Mouse (Mus musculus) olfactory bulb, adult 2 months (tissue): ENCODE data around the gene Eif2ak1. TPM values are rescaled to one million over a fixed set of nuclear protein-coding genes. Genes with fewer than 3 reads are reported as not detected.

Experiments used
- H3K27ac ChIP-seq: fragments of 200-500 bp; 2 replicates; pipeline ENCODE4 v1.5.1; 2012; ENCODE audit warnings: low read depth, low read length; ENCODE audit not compliant: insufficient read depth
- H3K4me1 ChIP-seq: fragments of 200-500 bp; 2 replicates; pipeline ENCODE4 v1.6.1; 2012; ENCODE audit warnings: low read length; ENCODE audit not compliant: control insufficient read depth, insufficient read depth
- H3K4me3 ChIP-seq: fragments of 200-500 bp; 2 replicates; pipeline ENCODE4 v1.5.1; 2012; ENCODE audit warnings: mild to moderate bottlenecking, low read depth, low read length, moderate library complexity; ENCODE audit not compliant: insufficient read depth
- CTCF ChIP-seq: fragments of 200-500 bp; IDR thresholded peaks from 2 replicates; pipeline ENCODE4 v1.5.1; 2012; ENCODE audit warnings: low read depth, mild to moderate bottlenecking, low read length, moderate library complexity; ENCODE audit not compliant: insufficient read depth
- POLR2A ChIP-seq: fragments of 200-500 bp; IDR thresholded peaks from 2 replicates; pipeline ENCODE4 v1.6.1; 2012; ENCODE audit warnings: mild to moderate bottlenecking, low read depth, low read length, moderate library complexity; ENCODE audit not compliant: insufficient read depth
- WGBS: fragments of 180-500 bp; shearing (Covaris S2); methylation state at CpG from one replicate; pipeline ENCODE4 v1.1.7; 2018; 5-methylcytosine and 5-hydroxymethylcytosine counted together
- polyA plus RNA-seq: library from polyadenylated mRNA; stranded (reverse); fragments of >200 nt; gene quantifications from 2 replicates; pipeline ENCODE4 v1.2.4, GENCODE M21; 2012; ENCODE audit warnings: low replicate concordance; ENCODE audit not compliant: missing spikeins, insufficient read depth, insufficient read length

Eif2ak1 gene
- polyA plus RNA-seq, 1 experiment = not detected

DNA sequence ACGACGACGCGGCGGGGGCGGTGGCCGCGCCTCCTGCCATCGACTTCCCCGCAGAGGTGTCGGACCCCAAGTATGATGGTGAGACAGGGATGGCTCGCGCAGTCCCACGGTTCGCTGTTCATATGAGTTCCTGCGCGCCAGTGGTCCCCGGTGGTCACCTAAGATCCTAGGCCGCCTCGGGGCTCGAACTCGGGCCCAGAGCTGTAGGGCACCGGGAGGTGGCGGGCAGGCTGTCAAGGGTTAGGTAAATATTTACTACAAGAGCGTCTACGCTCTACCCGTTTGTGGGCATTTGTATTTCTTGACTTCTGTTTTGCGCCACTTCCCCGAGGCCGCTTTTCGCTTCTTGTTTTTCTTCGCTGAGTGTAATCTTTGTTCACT is 333 bp downstream of the Eif2ak1 start:
- peak overlapping the region; percentile 86 for H3K4me3 ChIP-seq
- H3K4me1 ChIP-seq = peaks cover 12% of the 10 kb centered on the region
- WGBS = under 1% methylated on average over 32 of the region's 32 CpGs
- TF ChIP-seq CTCF = no peak
- no peak for TF ChIP-seq POLR2A
- no peak overlapping the region for H3K27ac ChIP-seq

DNA sequence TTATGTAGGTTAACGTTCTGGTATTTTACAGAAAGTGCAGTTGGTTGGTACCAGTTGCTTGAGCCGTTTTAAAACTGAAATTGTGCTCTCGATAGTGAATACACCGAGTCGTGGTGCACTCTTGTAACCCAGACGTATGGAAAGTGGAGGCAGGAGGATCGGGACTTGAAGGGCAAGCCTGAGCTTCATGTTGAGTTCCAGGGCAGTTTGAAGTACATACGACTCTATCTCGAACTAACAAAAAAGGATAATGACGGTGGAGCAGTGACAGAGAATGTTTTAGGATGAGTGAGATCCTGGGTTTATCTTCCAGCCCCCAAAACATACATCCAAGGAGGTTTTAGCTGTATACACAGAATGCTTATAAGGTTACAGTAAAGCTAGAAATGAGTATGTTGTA is 873 bp downstream of the Eif2ak1 start:
- Histone ChIP-seq H3K4me1 (peaks cover 12% of the 10 kb centered on the region), H3K4me3 (peak overlapping the region; percentile 35), H3K27ac (no peak overlapping the region)
- no peak for TF ChIP-seq CTCF
- TF ChIP-seq POLR2A = no peak
- 7% methylated on average over 10 of the region's 10 CpGs for WGBS

DNA sequence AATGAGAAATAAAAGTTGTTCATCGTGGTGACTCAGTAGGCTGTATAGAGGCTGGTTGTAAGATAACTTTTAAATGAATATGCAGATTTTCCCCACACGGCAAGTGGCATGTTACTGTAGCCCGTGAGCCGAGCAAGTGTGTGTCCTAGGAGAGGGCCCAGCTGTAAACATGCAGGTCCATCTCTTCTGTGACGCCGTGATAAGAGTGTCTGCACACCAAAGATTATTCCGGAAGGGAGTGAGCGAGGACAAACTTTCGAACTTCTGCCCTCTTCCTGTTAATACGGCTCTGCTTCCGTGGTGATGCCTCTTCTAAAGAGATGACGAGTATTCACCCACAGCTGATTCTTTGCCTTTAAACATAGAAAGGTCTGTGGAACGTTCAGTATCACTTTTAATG is 1.4 kb downstream of the Eif2ak1 start:
- 79% methylated on average over 13 of the region's 13 CpGs for WGBS
- Histone ChIP-seq H3K4me1 (peaks cover 12% of the 10 kb centered on the region), H3K4me3 (no peak overlapping the region), H3K27ac (no peak overlapping the region)
- TF ChIP-seq CTCF (no peak), POLR2A (no peak)

DNA sequence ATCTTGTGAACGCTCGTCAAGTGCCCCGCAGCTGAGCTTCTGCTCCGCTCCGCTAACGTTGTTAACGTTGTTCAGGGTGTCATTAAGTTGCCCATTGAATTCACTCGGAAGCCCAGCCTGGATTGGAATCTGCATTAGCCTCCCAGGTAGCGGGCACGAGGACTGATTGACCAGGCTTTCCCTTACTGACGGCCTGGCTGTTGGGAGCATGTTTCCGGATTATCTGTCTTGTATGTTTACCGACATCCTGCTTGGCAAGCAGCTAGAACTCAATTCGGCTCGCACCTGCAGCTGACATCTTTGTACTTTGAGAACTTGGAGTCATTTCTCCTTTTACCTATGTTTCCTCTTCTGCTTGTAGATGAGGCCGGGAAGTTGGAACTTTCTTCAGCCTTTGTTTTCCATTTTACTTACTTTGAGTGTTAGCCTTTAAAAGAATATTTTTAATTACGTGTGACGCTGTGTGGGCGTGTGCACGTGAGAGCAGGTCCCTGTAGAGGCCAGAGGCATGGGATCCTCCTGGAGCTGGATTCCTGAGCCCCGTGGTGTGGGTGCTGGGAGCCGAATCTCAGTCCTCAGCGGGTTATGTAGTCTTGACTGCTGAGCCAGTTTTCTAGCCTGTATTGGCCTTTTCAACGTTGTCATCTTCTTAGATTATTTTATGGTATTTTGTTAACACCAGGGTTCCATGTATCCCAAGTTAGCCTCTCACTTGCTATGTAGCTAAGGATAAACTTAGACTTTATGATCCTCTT is 2.5 kb downstream of the Eif2ak1 start:
- Histone ChIP-seq H3K27ac (no peak overlapping the region), H3K4me3 (no peak overlapping the region), H3K4me1 (peaks cover 12% of the 10 kb centered on the region)
- TF ChIP-seq CTCF (no peak), POLR2A (no peak)
- 76% methylated on average over 24 of the region's 24 CpGs for WGBS

DNA sequence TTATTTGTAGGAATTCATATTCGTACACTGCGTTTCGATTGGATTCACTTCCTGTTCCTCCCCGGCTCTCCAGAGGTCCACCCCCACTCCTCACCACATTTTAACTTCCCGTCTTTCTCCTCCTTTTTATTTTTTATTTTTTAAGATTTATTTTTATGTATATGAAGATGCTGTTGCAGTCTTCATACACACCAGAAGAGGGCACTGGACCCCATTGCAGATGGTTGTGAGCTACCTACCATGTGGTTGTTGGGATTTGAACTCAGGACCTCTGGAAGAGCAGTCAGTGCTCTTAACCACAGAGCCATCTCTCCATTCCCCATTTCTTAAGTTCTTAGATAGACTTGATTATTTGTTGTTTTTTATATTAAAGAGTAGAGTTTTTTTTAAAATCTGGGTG is 3.2 kb downstream of the Eif2ak1 start:
- H3K4me1 ChIP-seq = peaks cover 12% of the 10 kb centered on the region
- TF ChIP-seq POLR2A (no peak), CTCF (no peak)
- WGBS = 91% methylated on average over 5 of the region's 5 CpGs
- no peak overlapping the region for H3K27ac ChIP-seq
- no peak overlapping the region for H3K4me3 ChIP-seq

DNA sequence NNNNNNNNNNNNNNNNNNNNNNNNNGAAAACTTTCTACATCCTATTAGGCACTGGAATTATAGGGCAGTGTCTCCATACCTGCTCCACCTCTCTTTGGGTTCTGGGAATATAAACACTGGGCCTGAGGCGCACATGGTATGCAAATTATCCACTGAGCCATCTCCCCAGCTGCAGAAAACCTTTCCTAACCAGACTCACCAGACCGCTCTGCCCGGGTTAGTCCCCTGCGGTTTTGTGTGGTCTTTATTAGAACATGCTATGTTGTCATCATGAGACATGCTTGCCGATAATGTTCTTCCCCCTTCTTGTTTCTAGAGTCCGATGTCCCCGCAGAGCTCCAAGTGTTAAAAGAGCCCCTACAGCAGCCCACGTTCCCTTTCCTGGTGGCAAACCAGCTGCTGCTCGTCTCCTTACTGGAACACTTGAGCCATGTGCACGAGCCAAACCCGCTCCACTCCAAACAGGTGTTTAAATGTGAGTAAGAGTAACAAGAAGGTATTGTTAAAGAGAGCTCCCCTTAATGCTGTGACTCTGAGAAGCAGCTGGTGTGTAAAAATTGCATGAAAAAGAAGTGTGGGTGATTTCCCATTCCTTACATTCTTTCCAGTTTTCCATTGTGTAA is 54.1 kb downstream of the Eif2ak1 start:
- TF ChIP-seq POLR2A (no peak), CTCF (no peak)

DNA sequence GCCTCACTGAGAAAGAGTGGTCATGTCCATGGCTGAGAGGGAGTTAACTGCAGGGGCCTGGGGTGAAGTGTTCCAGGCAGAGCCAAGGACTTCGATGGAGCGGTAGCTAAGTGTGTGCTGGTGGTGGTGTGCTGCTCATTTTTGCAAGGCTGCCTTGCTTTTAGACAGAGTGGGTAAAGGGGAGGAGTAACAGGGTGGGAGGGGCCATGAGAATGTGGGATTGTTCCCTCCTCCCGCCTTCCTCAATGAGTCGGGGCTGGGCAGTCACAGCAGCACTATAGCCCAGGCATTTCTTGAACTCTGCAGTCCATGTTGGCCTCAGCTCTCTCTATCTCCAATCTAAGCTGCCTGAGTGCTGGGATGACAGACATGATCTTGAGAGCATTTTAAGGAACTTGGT is 57.0 kb downstream of the Eif2ak1 start:
- Histone ChIP-seq H3K4me3 (no peak overlapping the region), H3K4me1 (peaks cover 2% of the 10 kb centered on the region; the same call in 1 of the 2 replicates), H3K27ac (no peak overlapping the region)
- no peak for TF ChIP-seq CTCF
- no peak for TF ChIP-seq POLR2A
- 64% methylated on average over 4 of the region's 4 CpGs for WGBS

More for the DNA sequence above, 54.1 kb downstream of the Eif2ak1 start:
- no peak overlapping the region for H3K27ac ChIP-seq
- no peak overlapping the region for H3K4me3 ChIP-seq
- no peaks in the 10 kb centered on the region; the same call in 1 of the 2 replicates for H3K4me1 ChIP-seq
- WGBS = 77% methylated on average over 11 of the region's 11 CpGs

DNA sequence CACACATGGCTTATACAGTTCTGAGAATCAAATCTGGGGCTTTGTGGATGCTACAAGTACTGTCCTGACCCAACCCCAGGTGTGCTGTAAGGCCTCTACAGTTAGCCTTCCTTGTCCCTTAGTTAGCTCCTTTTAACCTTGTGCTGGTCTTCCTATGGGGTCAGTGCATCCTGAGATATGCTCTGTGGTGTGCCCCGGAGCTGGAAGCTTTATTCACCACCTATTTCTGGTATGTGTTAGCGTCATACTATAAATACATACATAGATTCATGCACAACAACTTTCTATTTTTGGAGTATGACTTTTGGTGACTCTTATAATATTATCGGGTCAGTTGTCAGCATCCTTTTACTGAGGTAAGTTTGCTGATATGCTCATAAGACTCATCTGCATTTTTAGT is 67.7 kb downstream of the Eif2ak1 start:
- no peak overlapping the region for H3K27ac ChIP-seq
- H3K4me3 ChIP-seq = no peak overlapping the region
- TF ChIP-seq CTCF (no peak), POLR2A (no peak)
- WGBS = 96% methylated on average over 3 of the region's 3 CpGs
- H3K4me1 ChIP-seq = no peaks in the 10 kb centered on the region

DNA sequence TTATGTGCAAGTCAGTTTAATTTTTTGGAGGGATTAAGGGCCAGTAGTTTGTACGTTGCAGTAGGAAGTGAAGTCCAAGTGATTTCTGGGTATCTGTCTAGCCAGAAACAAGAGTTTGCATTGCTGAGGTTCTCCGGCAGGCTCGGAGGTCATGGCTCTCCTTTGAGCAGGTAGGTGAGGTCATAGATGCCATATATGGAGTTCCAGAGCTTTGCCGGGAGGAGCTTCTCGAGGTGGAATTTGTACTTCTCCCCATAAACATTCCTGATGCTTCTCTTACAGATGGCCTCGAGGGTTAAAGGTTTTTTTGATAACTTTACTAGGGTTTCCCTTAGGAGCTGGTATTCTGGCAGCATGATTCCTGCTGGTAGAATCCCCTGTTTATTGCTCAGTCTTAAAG is 73.2 kb downstream of the Eif2ak1 start:
- 91% methylated on average over 6 of the region's 6 CpGs for WGBS
- no peaks in the 10 kb centered on the region for H3K4me1 ChIP-seq
- no peak overlapping the region for H3K4me3 ChIP-seq
- no peak for TF ChIP-seq POLR2A
- no peak for TF ChIP-seq CTCF
- H3K27ac ChIP-seq = no peak overlapping the region
